Mouse (Mus musculus) stomach, postnatal 0 days (tissue): ENCODE results near the gene Fam71b.

Experiments used
- CTCF ChIP-seq: IDR thresholded peaks from 2 replicates; pipeline ENCODE4 v1.5.1; 2016; ENCODE audit warnings: antibody characterized with exemption, low read depth, mild to moderate bottlenecking, moderate library complexity
- EP300 ChIP-seq: optimal IDR thresholded peaks from 2 replicates; pipeline ENCODE3; 2016; ENCODE audit warnings: antibody characterized with exemption

- TF ChIP-seq CTCF, result no peak
- no peak for TF ChIP-seq EP300
Measured at GRCm38 (mm10) chr11:46441774-46442173, 45.4 kb downstream of the Fam71b start.
